Mouse (Mus musculus) heart, embryonic 13.5 days (tissue): ENCODE results near the gene Fam135a. TPM values are rescaled to one million over a fixed set of nuclear protein-coding genes. Genes with fewer than 3 reads are reported as not detected.
A peak's percentile ranks its signal among the peaks of the same experiment; 100 is the strongest.

Experiments
- ATAC-seq: fragments of 200-750 bp; cut with Nextera tagmentation; 2 replicates; pipeline ENCODE4 v1.8.0; 2017; ENCODE audit warnings: moderate TSS enrichment; ENCODE audit not compliant: insufficient number of reproducible peaks, low FRiP score, low TSS enrichment; ENCODE audit errors: extremely low read depth
- H3K27ac ChIP-seq: fragments of 300-500 bp; sonication (generic); replicated peaks from 2 replicates; pipeline ENCODE4 v1.5.1; 2015; ENCODE audit warnings: moderate library complexity, mild to moderate bottlenecking, inconsistent platforms
- H3K27me3 ChIP-seq: fragments of 300-500 bp; sonication (generic); replicated peaks from 2 replicates; pipeline ENCODE4 v1.6.1; 2015; ENCODE audit warnings: mild to moderate bottlenecking, inconsistent platforms
- H3K36me3 ChIP-seq: fragments of 300-500 bp; sonication (generic); 2 replicates; pipeline ENCODE4 v1.6.1; 2015; ENCODE audit warnings: mild to moderate bottlenecking, inconsistent platforms
- H3K4me1 ChIP-seq: fragments of 300-500 bp; sonication (generic); 2 replicates; pipeline ENCODE4 v1.6.1; 2015; ENCODE audit warnings: inconsistent platforms
- H3K4me2 ChIP-seq: fragments of 300-500 bp; sonication (generic); 2 replicates; pipeline ENCODE4 v1.6.1; 2015; ENCODE audit warnings: inconsistent platforms, mild to moderate bottlenecking, moderate library complexity
- H3K4me3 ChIP-seq: fragments of 300-500 bp; sonication (generic); 2 replicates; pipeline ENCODE4 v1.5.1; 2015; ENCODE audit warnings: moderate library complexity, mild to moderate bottlenecking, inconsistent platforms
- H3K9ac ChIP-seq: fragments of 300-500 bp; sonication (generic); 2 replicates; pipeline ENCODE4 v1.6.1; 2015; ENCODE audit warnings: inconsistent platforms, mild to moderate bottlenecking, moderate library complexity
- H3K9me3 ChIP-seq: fragments of 300-500 bp; sonication (generic); 2 replicates; pipeline ENCODE4 v1.6.1; 2016; ENCODE audit warnings: inconsistent platforms
- WGBS: fragments of 180-500 bp; shearing (Covaris S2); methylation state at CpG from one replicate; pipeline ENCODE4 v1.1.7; 2015; ENCODE audit warnings: mixed read lengths; 5-methylcytosine and 5-hydroxymethylcytosine counted together
- polyA plus RNA-seq: library from polyadenylated mRNA; unstranded; fragments of >200 nt; fragmentation: Nextera tagmentation; extraction: Ambion mirVana; gene quantifications from 2 replicates; pipeline ENCODE4 v1.2.1, GENCODE M21; 2015

The Fam135a gene
- polyA plus RNA-seq, 1 experiment from 2014 or later = 22.0 TPM

- Histone ChIP-seq H3K4me2 (no peak overlapping the region), H3K36me3 (peaks cover 31% of the 10 kb centered on the region), H3K4me3 (no peak overlapping the region), H3K27me3 (no peaks in the 10 kb centered on the region), H3K9me3 (no peaks in the 10 kb centered on the region), H3K4me1 (peaks cover 7% of the 10 kb centered on the region; the same call in 1 of the 2 replicates), H3K9ac (no peak overlapping the region), H3K27ac (no peak overlapping the region)
- ATAC-seq = no peak
- WGBS = 77% methylated on average over 4 of the region's 4 CpGs
Observed at GRCm38 (mm10) chr1:24066706-24067105, 33.4 kb downstream of the Fam135a start.

- Histone ChIP-seq H3K9me3 (no peaks in the 10 kb centered on the region), H3K36me3 (peaks cover 37% of the 10 kb centered on the region), H3K4me2 (no peak overlapping the region), H3K4me1 (no peaks in the 10 kb centered on the region), H3K9ac (no peak overlapping the region), H3K4me3 (no peak overlapping the region), H3K27ac (no peak overlapping the region), H3K27me3 (no peaks in the 10 kb centered on the region)
- WGBS = 91% methylated on average over 14 of the region's 14 CpGs
- ATAC-seq = no peak
Observed at GRCm38 (mm10) chr1:24055706-24056105, 44.4 kb downstream of the Fam135a start.

- Histone ChIP-seq H3K27ac (no peak overlapping the region), H3K27me3 (no peaks in the 10 kb centered on the region), H3K4me2 (no peak overlapping the region), H3K9me3 (no peaks in the 10 kb centered on the region), H3K4me3 (no peak overlapping the region), H3K9ac (no peak overlapping the region), H3K36me3 (peaks cover 36% of the 10 kb centered on the region), H3K4me1 (peaks cover 8% of the 10 kb centered on the region)
- 62% methylated on average over 6 of the region's 6 CpGs for WGBS
- ATAC-seq = no peak
Observed at GRCm38 (mm10) chr1:24046730-24047510, 53.2 kb downstream of the Fam135a start.

GRCm38 (mm10) chr1:24045627-24046026 lies 54.5 kb downstream of the Fam135a start:
- WGBS = 55% methylated on average over 5 of the region's 5 CpGs
- peaks cover 38% of the 10 kb centered on the region for H3K36me3 ChIP-seq
- no peaks in the 10 kb centered on the region for H3K27me3 ChIP-seq
- H3K4me3 ChIP-seq = no peak overlapping the region
- peaks cover 8% of the 10 kb centered on the region for H3K4me1 ChIP-seq
- H3K9ac ChIP-seq = no peak overlapping the region
- H3K4me2 ChIP-seq = no peak overlapping the region
- no peaks in the 10 kb centered on the region for H3K9me3 ChIP-seq
- 0 out of 2 replicates have a peak overlapping the region, but pooled peaks have one; percentile 12 for H3K27ac ChIP-seq
- ATAC-seq = no peak

GRCm38 (mm10) chr1:24043007-24043406 lies 57.1 kb downstream of the Fam135a start:
- no peak for ATAC-seq
- Histone ChIP-seq H3K36me3 (peaks cover 33% of the 10 kb centered on the region), H3K9me3 (no peaks in the 10 kb centered on the region), H3K4me3 (no peak overlapping the region), H3K27ac (no peak overlapping the region), H3K4me2 (no peak overlapping the region), H3K27me3 (no peaks in the 10 kb centered on the region), H3K9ac (no peak overlapping the region), H3K4me1 (peaks cover 8% of the 10 kb centered on the region)
- 85% methylated on average over 5 of the region's 5 CpGs for WGBS

- Histone ChIP-seq H3K9me3 (no peaks in the 10 kb centered on the region), H3K27ac (no peak overlapping the region), H3K9ac (no peak overlapping the region), H3K36me3 (peaks cover 35% of the 10 kb centered on the region), H3K4me2 (no peak overlapping the region), H3K4me3 (no peak overlapping the region), H3K4me1 (no peaks in the 10 kb centered on the region), H3K27me3 (no peaks in the 10 kb centered on the region)
- no peak for ATAC-seq
- WGBS = 46% methylated on average over 2 of the region's 2 CpGs
Observed at GRCm38 (mm10) chr1:24033759-24034423, 66.2 kb downstream of the Fam135a start.

- Histone ChIP-seq H3K9me3 (no peaks in the 10 kb centered on the region), H3K27me3 (no peaks in the 10 kb centered on the region), H3K9ac (no peak overlapping the region), H3K27ac (no peak overlapping the region), H3K4me1 (no peaks in the 10 kb centered on the region), H3K36me3 (peaks cover 44% of the 10 kb centered on the region), H3K4me3 (no peak overlapping the region), H3K4me2 (no peak overlapping the region)
- ATAC-seq = no peak
- WGBS = 81% methylated on average over 6 of the region's 6 CpGs
Observed at GRCm38 (mm10) chr1:24010821-24011220, 89.3 kb downstream of the Fam135a start.

GRCm38 (mm10) chr1:24010016-24010415 lies 90.1 kb downstream of the Fam135a start:
- WGBS = 73% methylated on average over 6 of the region's 6 CpGs
- Histone ChIP-seq H3K27me3 (no peaks in the 10 kb centered on the region), H3K4me1 (no peaks in the 10 kb centered on the region), H3K9ac (no peak overlapping the region), H3K36me3 (peaks cover 36% of the 10 kb centered on the region), H3K4me2 (no peak overlapping the region), H3K27ac (no peak overlapping the region), H3K4me3 (no peak overlapping the region), H3K9me3 (no peaks in the 10 kb centered on the region)
- no peak for ATAC-seq

- Histone ChIP-seq H3K27ac (no peak overlapping the region), H3K27me3 (no peaks in the 10 kb centered on the region), H3K4me2 (no peak overlapping the region), H3K9me3 (no peaks in the 10 kb centered on the region), H3K4me3 (no peak overlapping the region), H3K9ac (no peak overlapping the region), H3K4me1 (peaks cover 9% of the 10 kb centered on the region), H3K36me3 (peaks cover 22% of the 10 kb centered on the region)
- 74% methylated on average over 8 of the region's 8 CpGs for WGBS
- no peak for ATAC-seq
Observed at GRCm38 (mm10) chr1:24007621-24008020, 92.5 kb downstream of the Fam135a start.

- 1% methylated on average over 47 of the region's 47 CpGs for WGBS
- Histone ChIP-seq H3K27ac (peak within 1 kb of the TSS; percentile 94), H3K9ac (peak within 1 kb of the TSS; percentile 93), H3K4me1 (peaks cover 9% of the 10 kb centered on the region), H3K4me3 (peak within 1 kb of the TSS; percentile 83), H3K9me3 (no peaks in the 10 kb centered on the region), H3K36me3 (peaks cover 36% of the 10 kb centered on the region), H3K4me2 (peak within 1 kb of the TSS; percentile 76), H3K27me3 (no peaks in the 10 kb centered on the region)
- ATAC-seq = peak; percentile 90
Observed at GRCm38 (mm10) chr1:24005070-24005804, 94.9 kb downstream of the Fam135a start, which contains the start of gene Sdhaf4. Gene Sdhaf4 (minus strand): TSS chr1:24005656.

- ATAC-seq = no peak
- H3K4me2 ChIP-seq = no peak overlapping the region
- H3K27ac ChIP-seq = no peak overlapping the region
- peaks cover 84% of the 10 kb centered on the region for H3K36me3 ChIP-seq
- H3K4me3 ChIP-seq = no peak overlapping the region
- H3K9me3 ChIP-seq = no peaks in the 10 kb centered on the region
- H3K27me3 ChIP-seq = no peaks in the 10 kb centered on the region
- no peak overlapping the region for H3K9ac ChIP-seq
- H3K4me1 ChIP-seq = peaks cover 4% of the 10 kb centered on the region
- 88% methylated on average over 5 of the region's 5 CpGs for WGBS
Observed at GRCm38 (mm10) chr1:23999318-23999717, 100.8 kb downstream of the Fam135a start.
